Mouse (Mus musculus) testis, adult 2 months (tissue): ENCODE measurements around the gene Gm8906. TPM values are rescaled to one million over a fixed set of nuclear protein-coding genes. Genes with fewer than 3 reads are reported as not detected.
"Not testable (repeated sequence)": the region's sequence is repeated elsewhere in the genome, so short reads cannot be mapped to it uniquely, and the experiment has no call there.

Experiments used
- H3K27ac ChIP-seq: fragments of 200-500 bp; 2 replicates; pipeline ENCODE4 v1.5.1; 2012; ENCODE audit warnings: low read depth, low read length; ENCODE audit not compliant: control insufficient read depth, insufficient read depth
- H3K27me3 ChIP-seq: fragments of 200-500 bp; 2 replicates; pipeline ENCODE4 v1.6.1; 2012; ENCODE audit warnings: mild to moderate bottlenecking, low read length, moderate library complexity; ENCODE audit not compliant: control insufficient read depth, insufficient read depth
- H3K36me3 ChIP-seq: fragments of 200-500 bp; 2 replicates; pipeline ENCODE4 v1.6.1; 2012; ENCODE audit warnings: mild to moderate bottlenecking, low read length; ENCODE audit not compliant: control insufficient read depth, insufficient read depth
- H3K4me1 ChIP-seq: fragments of 200-500 bp; 2 replicates; pipeline ENCODE4 v1.6.1; 2012; ENCODE audit warnings: low read length; ENCODE audit not compliant: control insufficient read depth, insufficient read depth
- H3K4me3 ChIP-seq: fragments of 200-500 bp; 2 replicates; pipeline ENCODE4 v1.5.1; 2012; ENCODE audit warnings: low read depth, mild to moderate bottlenecking, low read length, moderate library complexity, mixed read lengths; ENCODE audit not compliant: control insufficient read depth
- polyA plus RNA-seq: library from polyadenylated mRNA; depleted of rRNA; stranded (reverse); fragments of >200 nt; gene quantifications from 2 replicates; pipeline ENCODE4 v1.2.3, GENCODE M21; 2012; rRNA removed

The Gm8906 gene
- polyA plus RNA-seq, result 20.7 and 22.6 TPM in 2 replicates

DNA sequence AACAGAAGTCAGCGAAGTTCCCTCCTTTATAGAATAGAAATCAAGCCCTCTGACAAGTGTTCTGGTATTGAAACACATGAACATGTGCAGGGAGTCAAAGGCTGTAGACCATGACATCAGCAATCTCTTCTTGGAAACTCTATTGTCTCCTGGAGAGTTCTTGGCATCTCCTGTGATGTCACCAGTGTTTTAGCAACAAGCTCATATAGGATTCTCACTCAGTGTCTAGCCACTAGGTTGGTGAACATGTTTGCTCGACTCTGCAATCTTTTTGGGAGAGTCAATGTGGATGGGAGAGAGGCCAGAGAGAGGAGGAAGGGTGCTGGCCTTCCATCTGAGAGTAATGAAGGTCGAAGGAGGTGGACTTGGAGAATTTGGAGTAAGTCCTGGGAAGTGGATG is at the start of gene Gm8906:
TSS of gene Gm8906 (plus strand) at position 301 of the 400 bp plus-strand sequence.
- not testable (repeated sequence) for H3K36me3 ChIP-seq, H3K27ac ChIP-seq, H3K27me3 ChIP-seq, H3K4me1 ChIP-seq
- H3K4me3 ChIP-seq, result peak within 1 kb of the TSS; percentile 44

Other genes with a start within 250 kb of the Gm8906 start
- gene Gm8890, start 246.7 kb upstream of the Gm8906 start, polyA plus RNA-seq, result 5.2 and 8.1 TPM in 2 replicates
- gene Speer1, start 161.2 kb upstream of the Gm8906 start, polyA plus RNA-seq, result 17.2 TPM in 2 replicates
- gene Gm8897, start 86.3 kb upstream of the Gm8906 start, polyA plus RNA-seq, result 7.5 and 8.5 TPM in 2 replicates
- gene Gm6460, start 92.2 kb downstream of the Gm8906 start, polyA plus RNA-seq, result 1.4 and 7.2 TPM in 2 replicates
- 20.2 and 24.2 TPM in 2 replicates for gene Gm8922, start 179.3 kb downstream of the Gm8906 start, polyA plus RNA-seq